Mouse (Mus musculus) CH12.LX (cell line): ENCODE data around the gene A930033H14Rik.

Experiments
- CHD2 ChIP-seq: IDR thresholded peaks from 2 replicates; pipeline ENCODE4 v1.6.1; 2011; ENCODE audit warnings: low read length, improper control_type of control experiment
- PAX5 ChIP-seq: IDR thresholded peaks from 2 replicates; pipeline ENCODE4 v1.6.1; 2012; ENCODE audit warnings: low read length, inconsistent platforms, mixed read lengths

GRCm38 (mm10) chr10:69163216-69163615, 49.7 kb downstream of the A930033H14Rik start:
- TF ChIP-seq CHD2: no peak
- TF ChIP-seq PAX5: no peak
